Mouse (Mus musculus): Measurements from ENCODE around the gene Sap25. TPM values are rescaled to one million over a fixed set of nuclear protein-coding genes. Genes with fewer than 3 reads are reported as not detected.

Sap25 gene
- polyA plus RNA-seq (2015; fragmentation: Nextera tagmentation; extraction: Ambion mirVana) = 6.5 and 8.3 TPM in 2 replicates

DNA sequence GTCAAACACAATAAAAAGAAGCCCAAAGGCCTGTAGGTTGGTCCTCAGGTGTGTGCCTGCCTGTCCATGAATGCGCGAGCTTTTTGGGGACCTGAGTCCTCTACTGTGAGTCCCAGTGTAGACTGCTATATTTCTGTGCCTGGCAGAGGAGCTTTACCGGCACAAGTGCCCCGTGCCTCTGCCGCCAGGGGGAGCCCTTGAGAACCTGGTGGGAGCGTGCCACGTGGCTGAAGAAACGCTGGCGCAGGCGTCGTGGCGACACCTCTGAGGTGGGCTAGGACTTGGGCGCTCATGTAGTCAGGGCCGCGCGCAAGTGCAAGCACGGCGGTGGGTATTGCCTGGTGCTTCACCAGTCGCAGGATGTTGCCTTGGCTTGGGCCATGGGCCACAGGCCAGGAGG is at the start of gene Sap25:
Gene Sap25, plus strand, starts transcription at position 281 of the 400 bp plus-strand sequence.
- 84% methylated on average over 19 of the region's 19 CpGs for WGBS
- H3K9ac ChIP-seq = no peak within 1 kb of the TSS; the same call in 1 of the 2 replicates
- H3K9me3 ChIP-seq = no peaks in the 10 kb centered on the region
- H3K27ac ChIP-seq = no peak within 1 kb of the TSS
- peaks cover 6% of the 10 kb centered on the region for H3K4me1 ChIP-seq
- H3K4me2 ChIP-seq = no peak within 1 kb of the TSS
- no peak within 1 kb of the TSS for H3K4me3 ChIP-seq
- H3K36me3 ChIP-seq = peaks cover 64% of the 10 kb centered on the region
- ATAC-seq (ENCODE audit: borderline replicate concordance, extremely low read depth, low FRiP score, low TSS enrichment) = no peak
- H3K27me3 ChIP-seq = peaks cover 23% of the 10 kb centered on the region

DNA sequence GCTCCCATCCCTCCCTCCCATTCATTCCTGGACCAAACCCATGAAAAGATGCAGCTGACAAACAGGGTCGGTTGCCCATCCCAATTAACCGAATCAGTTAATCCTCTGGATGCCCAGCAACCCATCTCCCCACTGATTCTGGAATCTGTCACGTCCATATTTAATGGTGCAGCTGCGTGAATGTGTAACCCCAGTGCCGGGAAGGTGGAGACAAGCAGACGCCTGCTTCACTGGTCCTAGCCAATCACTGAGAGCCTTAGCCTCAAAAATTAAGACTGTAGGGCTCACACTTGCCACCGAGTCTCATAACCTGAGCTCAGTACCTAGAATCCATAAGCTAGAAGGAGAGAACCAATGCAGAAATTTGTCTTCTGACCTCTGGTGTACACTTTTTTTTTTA is 45.2 kb upstream of the Sap25 start:
- peaks cover 19% of the 10 kb centered on the region for H3K4me1 ChIP-seq
- H3K27ac ChIP-seq = no peak overlapping the region
- H3K4me2 ChIP-seq = no peak overlapping the region
- no peaks in the 10 kb centered on the region for H3K36me3 ChIP-seq
- no peak overlapping the region for H3K9ac ChIP-seq
- H3K9me3 ChIP-seq = no peaks in the 10 kb centered on the region
- no peak overlapping the region for H3K4me3 ChIP-seq
- no peak for ATAC-seq (ENCODE audit: borderline replicate concordance, extremely low read depth, low FRiP score, low TSS enrichment)
- H3K27me3 ChIP-seq = no peaks in the 10 kb centered on the region
- WGBS = 77% methylated on average over 7 of the region's 7 CpGs

DNA sequence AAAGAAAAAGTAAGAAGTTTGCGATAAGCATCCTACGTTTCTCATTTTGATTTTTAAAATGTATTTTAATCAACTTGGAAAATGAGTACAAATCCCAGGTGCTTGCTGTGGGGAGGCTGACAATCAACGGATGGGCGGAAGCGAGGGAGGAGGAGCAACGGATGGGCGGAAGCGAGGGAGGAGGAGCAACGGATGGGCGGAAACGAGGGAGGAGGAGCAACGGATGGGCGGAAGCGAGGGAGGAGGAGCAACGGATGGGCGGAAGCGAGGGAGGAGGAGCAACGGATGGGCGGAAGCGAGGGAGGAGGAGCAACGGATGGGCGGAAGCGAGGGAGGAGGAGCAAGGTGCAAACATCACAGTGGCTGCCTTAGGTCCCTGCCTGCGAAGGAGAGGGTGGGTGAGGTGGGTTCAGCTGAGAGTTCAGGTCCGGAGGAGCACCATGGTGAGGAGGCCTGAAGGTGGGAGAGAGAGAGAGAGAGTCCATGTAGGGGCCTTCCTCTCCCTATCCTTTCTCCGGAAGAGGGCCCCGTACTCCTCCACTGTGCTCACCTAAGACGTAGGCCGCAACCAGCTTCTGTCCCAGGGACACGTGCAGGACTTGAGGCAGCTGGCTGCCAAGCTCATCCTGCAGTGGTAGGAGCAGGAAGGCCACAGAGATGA is 44.4 kb upstream of the Sap25 start:
- ATAC-seq (ENCODE audit: borderline replicate concordance, extremely low read depth, low FRiP score, low TSS enrichment) = no peak
- Histone ChIP-seq H3K27me3 (no peaks in the 10 kb centered on the region), H3K36me3 (no peaks in the 10 kb centered on the region), H3K4me3 (peak overlapping the region; percentile 15; the same call in 1 of the 2 replicates), H3K9ac (no peak overlapping the region), H3K4me1 (peaks cover 19% of the 10 kb centered on the region), H3K9me3 (no peaks in the 10 kb centered on the region), H3K27ac (peak overlapping the region; percentile 42; the same call in 1 of the 2 replicates), H3K4me2 (peak overlapping the region; percentile 39)
- 33% methylated on average over 30 of the region's 30 CpGs for WGBS

DNA sequence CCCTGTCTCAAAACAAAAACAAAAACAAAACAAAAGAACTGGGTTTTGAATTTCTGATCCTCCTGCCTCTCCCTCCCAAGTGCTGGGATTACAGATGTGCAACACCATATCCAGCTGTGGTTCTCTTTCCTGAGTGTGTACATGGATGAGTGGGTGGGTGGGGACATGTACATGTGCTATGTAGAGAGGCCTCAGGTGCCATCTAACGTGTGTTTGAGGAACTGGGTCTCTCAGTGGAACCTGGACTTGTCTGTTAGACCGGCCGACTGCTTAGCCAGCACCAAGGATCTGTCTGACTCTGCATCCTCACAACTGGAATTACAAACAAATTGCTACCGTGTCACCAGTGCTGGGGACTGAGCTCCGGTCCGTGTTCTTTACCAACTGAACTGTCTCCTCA is 43.5 kb upstream of the Sap25 start:
- 90% methylated on average over 6 of the region's 6 CpGs for WGBS
- no peak overlapping the region for H3K9ac ChIP-seq
- no peaks in the 10 kb centered on the region for H3K27me3 ChIP-seq
- no peak overlapping the region for H3K4me3 ChIP-seq
- peaks cover 23% of the 10 kb centered on the region for H3K4me1 ChIP-seq
- H3K27ac ChIP-seq = no peak overlapping the region
- H3K4me2 ChIP-seq = no peak overlapping the region
- ATAC-seq (ENCODE audit: borderline replicate concordance, extremely low read depth, low FRiP score, low TSS enrichment) = no peak
- no peaks in the 10 kb centered on the region for H3K36me3 ChIP-seq
- no peaks in the 10 kb centered on the region for H3K9me3 ChIP-seq

DNA sequence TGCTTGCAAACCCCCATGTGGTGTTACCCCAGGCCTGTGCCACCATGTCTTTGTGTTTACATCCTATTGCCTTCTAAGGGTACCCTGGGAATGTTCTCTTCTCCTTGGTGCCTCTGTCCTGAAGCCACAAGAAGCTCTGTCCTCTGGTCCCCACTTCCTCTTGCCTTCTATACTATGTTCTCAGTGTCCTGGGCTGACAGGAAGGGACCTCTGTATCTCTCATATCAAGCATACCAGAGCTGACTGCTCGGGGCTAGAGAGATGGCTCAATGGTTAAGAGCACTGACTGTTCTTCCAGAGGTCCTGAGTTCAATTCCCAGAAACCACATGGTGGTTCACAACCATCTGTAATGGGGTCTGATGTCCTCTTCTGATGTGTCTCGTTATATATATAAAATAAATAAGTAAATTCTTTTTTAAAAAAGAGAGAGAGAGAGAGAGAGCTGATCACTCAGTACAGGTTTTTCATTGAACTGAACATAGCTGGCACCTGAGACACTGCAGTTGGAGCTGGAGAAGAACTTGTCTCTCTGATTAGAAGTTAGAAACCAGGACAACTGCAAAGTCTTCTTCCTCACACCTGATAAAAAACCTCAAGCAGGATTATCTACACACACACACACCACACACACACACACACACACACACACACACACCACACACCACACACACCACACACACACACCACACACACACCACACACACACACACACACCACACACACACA is 42.9 kb upstream of the Sap25 start:
- Histone ChIP-seq H3K27me3 (no peaks in the 10 kb centered on the region), H3K4me1 (peaks cover 25% of the 10 kb centered on the region), H3K27ac (no peak overlapping the region), H3K36me3 (no peaks in the 10 kb centered on the region), H3K9me3 (no peaks in the 10 kb centered on the region), H3K4me3 (no peak overlapping the region), H3K4me2 (no peak overlapping the region), H3K9ac (no peak overlapping the region)
- ATAC-seq (ENCODE audit: borderline replicate concordance, extremely low read depth, low FRiP score, low TSS enrichment) = no peak
- 72% methylated on average over 2 of the region's 2 CpGs for WGBS

DNA sequence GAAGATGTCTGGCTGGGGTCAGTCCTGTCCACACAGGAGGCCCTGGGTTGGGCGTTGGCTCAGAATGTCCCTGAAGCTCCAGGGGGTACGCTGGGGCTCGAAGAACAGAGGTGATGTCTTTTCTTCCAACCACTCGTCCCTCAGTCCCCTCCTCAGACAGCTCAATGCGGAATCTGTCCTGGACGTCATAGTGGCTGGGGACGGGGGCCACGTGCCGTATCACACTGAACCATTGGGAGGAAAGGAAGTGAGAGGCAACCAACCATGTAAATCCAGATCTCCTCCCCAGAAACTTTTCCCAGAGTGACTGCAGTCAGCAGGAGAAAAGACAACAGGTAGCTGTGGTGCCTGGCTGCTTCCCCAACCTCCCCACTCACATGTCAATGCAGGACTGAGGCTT is 41.5 kb upstream of the Sap25 start:
- H3K27ac ChIP-seq = no peak overlapping the region
- H3K9me3 ChIP-seq = no peaks in the 10 kb centered on the region
- H3K36me3 ChIP-seq = peaks cover 3% of the 10 kb centered on the region; the same call in 1 of the 2 replicates
- peak overlapping the region; percentile 96 for H3K4me2 ChIP-seq
- peak overlapping the region; percentile 88 for H3K9ac ChIP-seq
- H3K4me1 ChIP-seq = peaks cover 25% of the 10 kb centered on the region
- WGBS = 54% methylated on average over 9 of the region's 9 CpGs
- ATAC-seq (ENCODE audit: borderline replicate concordance, extremely low read depth, low FRiP score, low TSS enrichment) = no peak
- H3K27me3 ChIP-seq = no peaks in the 10 kb centered on the region
- peak overlapping the region; percentile 76 for H3K4me3 ChIP-seq

DNA sequence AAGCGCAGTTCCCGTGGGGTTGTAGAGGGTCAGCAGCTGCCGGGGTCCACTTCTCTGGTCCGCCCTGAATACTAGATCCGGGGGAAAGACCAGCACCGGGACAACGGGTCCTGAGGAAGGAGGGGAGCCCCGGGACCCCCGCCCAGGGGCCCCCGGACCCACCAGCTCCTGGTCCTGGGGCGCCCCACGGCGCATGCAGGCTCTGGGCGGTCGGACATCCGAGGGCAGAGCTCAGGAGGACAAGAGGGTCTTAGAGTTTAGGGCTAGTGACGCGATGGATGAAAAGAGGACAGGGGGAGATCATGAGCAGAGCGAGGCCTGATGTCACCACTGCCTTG is 40.9 kb upstream of the Sap25 start:
- Histone ChIP-seq H3K4me3 (peak overlapping the region; percentile 76), H3K9me3 (no peaks in the 10 kb centered on the region), H3K4me1 (peaks cover 25% of the 10 kb centered on the region), H3K4me2 (peak overlapping the region; percentile 96), H3K27me3 (no peaks in the 10 kb centered on the region), H3K9ac (peak overlapping the region; percentile 88), H3K36me3 (peaks cover 4% of the 10 kb centered on the region; the same call in 1 of the 2 replicates), H3K27ac (peak overlapping the region; percentile 90)
- ATAC-seq (ENCODE audit: borderline replicate concordance, extremely low read depth, low FRiP score, low TSS enrichment) = peak; percentile 47; the same call in 1 of the 2 replicates
- WGBS = 1% methylated on average over 19 of the region's 19 CpGs

DNA sequence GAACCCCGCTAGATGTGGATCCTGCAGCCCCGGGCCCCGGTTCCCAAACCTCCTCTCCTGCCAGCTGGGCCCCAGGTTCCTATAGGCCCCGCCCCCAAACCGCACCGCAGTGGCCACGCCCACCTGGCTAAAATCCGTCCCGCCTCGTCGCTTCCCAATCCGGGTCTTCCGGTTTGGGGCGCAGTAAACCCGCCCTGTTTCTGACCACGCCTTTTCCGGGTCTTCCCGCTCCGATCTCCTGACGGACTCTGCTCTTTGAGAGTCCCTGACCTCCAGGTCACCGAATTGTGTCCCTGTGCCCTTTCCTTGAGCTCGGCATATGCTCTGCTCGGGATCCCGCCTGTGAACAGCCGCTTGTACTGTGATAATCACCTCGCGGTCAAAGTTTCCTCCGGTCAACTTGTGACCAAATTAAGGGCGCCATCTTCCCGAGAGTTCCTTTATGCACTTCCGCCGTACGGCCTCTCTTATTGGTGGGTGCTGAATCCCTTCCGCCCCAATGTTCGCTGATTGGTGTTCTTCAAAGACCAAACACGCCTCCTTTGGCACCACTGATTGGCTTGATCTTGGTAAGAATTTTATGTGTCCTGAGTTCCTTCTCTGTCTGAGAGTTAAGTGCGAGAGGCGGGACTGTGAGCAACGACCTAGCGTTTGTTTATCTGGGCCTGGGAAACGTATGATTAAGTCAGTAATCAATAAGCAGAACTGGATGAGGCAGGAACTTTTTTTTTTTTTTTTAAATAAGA is 40.3 kb upstream of the Sap25 start, which contains the start of gene Mospd3:
Gene Mospd3, minus strand, starts transcription at position 440 of the 746 bp plus-strand sequence.
- no peaks in the 10 kb centered on the region for H3K9me3 ChIP-seq
- under 1% methylated on average over 41 of the region's 41 CpGs for WGBS

DNA sequence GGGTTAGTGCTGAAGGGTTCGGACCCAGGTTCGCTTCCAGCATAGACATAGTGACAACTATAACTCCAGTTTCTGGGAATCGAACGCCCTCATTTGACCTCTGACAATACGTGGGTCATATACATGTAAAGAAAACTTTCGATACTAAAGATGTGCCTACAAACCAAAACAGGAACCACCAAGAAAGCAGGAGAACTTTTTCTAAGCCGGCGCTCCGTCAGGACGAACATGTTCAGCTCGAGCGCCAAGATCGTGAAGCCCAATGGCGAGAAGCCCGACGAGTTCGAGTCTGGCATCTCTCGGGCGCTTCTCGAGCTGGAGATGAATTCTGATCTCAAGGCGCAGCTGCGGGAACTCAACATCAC is 39.8 kb upstream of the Sap25 start:
- H3K27ac ChIP-seq = peak overlapping the region; percentile 69
- ATAC-seq (ENCODE audit: borderline replicate concordance, extremely low read depth, low FRiP score, low TSS enrichment) = no peak
- H3K36me3 ChIP-seq = peaks cover 10% of the 10 kb centered on the region
- H3K4me2 ChIP-seq = peak overlapping the region; percentile 96
- no peaks in the 10 kb centered on the region for H3K9me3 ChIP-seq
- peaks cover 25% of the 10 kb centered on the region for H3K4me1 ChIP-seq
- peak overlapping the region; percentile 46 for H3K9ac ChIP-seq
- peak overlapping the region; percentile 76 for H3K4me3 ChIP-seq
- H3K27me3 ChIP-seq = no peaks in the 10 kb centered on the region
- under 1% methylated on average over 22 of the region's 22 CpGs for WGBS

More for the DNA sequence above, 40.3 kb upstream of the Sap25 start, which contains the start of gene Mospd3:
- peak within 1 kb of the TSS; percentile 88 for H3K9ac ChIP-seq
- H3K36me3 ChIP-seq = peaks cover 6% of the 10 kb centered on the region; the same call in 1 of the 2 replicates
- ATAC-seq (ENCODE audit: borderline replicate concordance, extremely low read depth, low FRiP score, low TSS enrichment) = peak; percentile 94
- peak within 1 kb of the TSS; percentile 90 for H3K27ac ChIP-seq
- peak within 1 kb of the TSS; percentile 96 for H3K4me2 ChIP-seq
- peak within 1 kb of the TSS; percentile 76 for H3K4me3 ChIP-seq
- peaks cover 25% of the 10 kb centered on the region for H3K4me1 ChIP-seq
- no peaks in the 10 kb centered on the region for H3K27me3 ChIP-seq

DNA sequence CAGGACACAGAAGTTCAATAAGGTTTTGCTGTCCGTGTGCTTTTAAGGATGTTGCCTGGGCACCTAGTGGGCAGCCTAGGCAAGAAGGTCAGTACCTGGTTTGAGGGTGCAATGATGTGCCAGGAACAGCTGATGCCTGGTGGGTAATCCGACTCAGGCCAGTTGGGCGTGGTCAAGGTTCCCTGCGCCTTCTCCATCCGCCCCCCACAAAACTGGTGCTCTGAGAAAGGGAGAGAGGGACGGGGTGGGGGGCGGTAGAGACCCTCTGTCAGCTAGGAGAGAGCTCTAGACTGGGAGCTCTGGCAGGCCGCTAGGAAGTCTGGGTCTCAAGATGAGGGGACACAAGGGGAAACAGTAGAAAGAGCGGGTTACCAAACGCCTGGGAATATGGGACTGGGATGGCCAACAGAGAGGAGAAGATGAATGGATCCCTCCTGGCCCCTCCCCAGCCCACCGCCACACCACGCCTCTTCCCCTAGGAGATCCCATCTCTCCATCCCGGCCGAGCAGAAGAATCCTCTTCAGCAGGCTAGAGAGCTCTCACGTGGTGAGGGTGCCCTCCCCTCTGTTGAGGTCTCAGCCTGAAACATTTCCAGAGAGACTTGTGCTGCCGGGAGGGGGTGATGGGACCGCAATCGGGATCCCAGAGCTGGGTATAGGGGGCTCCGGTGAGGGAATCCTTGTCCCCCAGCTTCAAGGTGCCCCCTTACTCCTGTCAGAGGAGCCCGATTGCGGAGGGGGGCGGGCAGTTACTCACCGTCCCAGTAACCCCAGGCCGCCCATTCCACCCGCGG is 33.1 kb upstream of the Sap25 start:
- H3K4me1 ChIP-seq = peaks cover 53% of the 10 kb centered on the region
- peaks cover 24% of the 10 kb centered on the region for H3K36me3 ChIP-seq
- 0 out of 2 replicates have a peak overlapping the region, but pooled peaks have one; percentile 22 for H3K9ac ChIP-seq
- H3K9me3 ChIP-seq = no peaks in the 10 kb centered on the region
- peak overlapping the region; percentile 19 for H3K4me3 ChIP-seq
- H3K27me3 ChIP-seq = no peaks in the 10 kb centered on the region
- no peak for ATAC-seq (ENCODE audit: borderline replicate concordance, extremely low read depth, low FRiP score, low TSS enrichment)
- H3K4me2 ChIP-seq = peak overlapping the region; percentile 52
- WGBS = 27% methylated on average over 26 of the region's 26 CpGs
- no peak overlapping the region for H3K27ac ChIP-seq

DNA sequence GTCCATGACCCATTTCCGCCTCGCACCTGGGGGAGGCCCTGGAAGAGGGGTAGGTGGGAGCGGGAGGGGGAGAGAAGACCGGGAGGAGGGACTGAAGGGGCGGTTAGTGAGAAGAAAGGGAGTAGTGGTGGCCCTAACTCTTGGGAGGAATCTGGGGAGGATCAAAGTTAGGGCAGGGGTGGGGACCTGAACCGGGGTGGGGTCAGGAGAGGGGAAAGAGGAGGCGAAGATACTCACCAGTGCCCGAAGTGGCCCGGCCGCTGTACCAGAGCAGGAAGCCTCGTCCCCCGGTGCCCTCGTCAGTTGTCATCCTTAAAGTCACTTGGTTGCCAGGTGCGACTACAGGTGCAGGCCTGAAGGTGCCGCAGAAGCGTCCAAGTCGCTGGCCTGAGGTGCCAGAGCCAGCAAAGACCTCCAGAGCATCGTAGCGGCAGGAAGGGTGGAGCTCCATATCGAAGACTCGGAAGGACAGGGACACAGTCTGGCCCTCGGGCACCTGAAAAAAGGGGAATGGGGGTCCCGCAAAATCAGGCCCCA is 32.4 kb upstream of the Sap25 start:
- 0 out of 2 replicates have a peak overlapping the region, but pooled peaks have one; percentile 22 for H3K9ac ChIP-seq
- H3K36me3 ChIP-seq = peaks cover 24% of the 10 kb centered on the region
- H3K27ac ChIP-seq = no peak overlapping the region
- no peak for ATAC-seq (ENCODE audit: borderline replicate concordance, extremely low read depth, low FRiP score, low TSS enrichment)
- 24% methylated on average over 23 of the region's 23 CpGs for WGBS
- peaks cover 54% of the 10 kb centered on the region for H3K4me1 ChIP-seq
- no peaks in the 10 kb centered on the region for H3K9me3 ChIP-seq
- no peaks in the 10 kb centered on the region for H3K27me3 ChIP-seq
- peak overlapping the region; percentile 52 for H3K4me2 ChIP-seq
- peak overlapping the region; percentile 19 for H3K4me3 ChIP-seq

Measured in lung, embryonic 15.5 days (tissue).